Mouse (Mus musculus): ENCODE measurements around the gene Unc5b. TPM values are rescaled to one million over a fixed set of nuclear protein-coding genes. Genes with fewer than 3 reads are reported as not detected.

Unc5b gene
- polyA plus RNA-seq, 1 experiment from 2014 or later: 2.3 TPM

DNA sequence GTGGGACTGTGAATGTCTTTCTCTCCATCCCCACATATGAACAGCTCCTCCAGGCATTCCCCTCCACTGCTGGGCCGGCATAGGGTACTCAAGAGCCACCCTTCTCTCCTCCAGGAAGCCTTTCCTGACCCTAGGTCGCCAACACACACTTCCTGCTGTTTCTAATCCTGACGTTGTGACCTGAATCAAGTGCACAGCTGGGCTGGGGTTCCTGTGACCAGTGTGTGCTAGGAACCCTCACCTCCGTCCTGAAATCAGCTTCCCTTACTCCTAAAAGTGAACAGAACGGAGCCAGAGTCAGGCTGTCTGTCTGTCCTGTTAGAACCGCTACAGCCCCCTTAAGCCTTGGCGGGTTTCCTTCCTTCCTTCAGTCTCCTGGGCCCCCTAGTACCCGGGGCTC is 7.6 kb downstream of the Unc5b start:
- DNase-seq (ENCODE audit: low spot score): no peak
- H3K4me2 ChIP-seq (replicated peaks; ENCODE audit: low read depth, low read length): no peak overlapping the region
- peaks cover 32% of the 10 kb centered on the region for H3K27me3 ChIP-seq (ENCODE audit: control insufficient read depth, insufficient read depth, low read length)
- no peak for ATAC-seq (ENCODE audit: low FRiP score)
- no peak overlapping the region for H3K4me3 ChIP-seq (ENCODE audit: low read depth, low read length)
- no peak overlapping the region for H3K9ac ChIP-seq (ENCODE audit: low read depth, low read length)
- 47% methylated on average over 8 of the region's 8 CpGs for WGBS
- H3K4me1 ChIP-seq (replicated peaks; ENCODE audit: control insufficient read depth, insufficient read depth, low read length): peaks cover 7% of the 10 kb centered on the region
- H3K27ac ChIP-seq (ENCODE audit: low read depth, low read length): no peak overlapping the region
- no peaks in the 10 kb centered on the region for H3K36me3 ChIP-seq (ENCODE audit: control insufficient read depth, insufficient read depth, low read length)
- no peaks in the 10 kb centered on the region for H3K9me3 ChIP-seq (ENCODE audit: control insufficient read depth, low read length)

DNA sequence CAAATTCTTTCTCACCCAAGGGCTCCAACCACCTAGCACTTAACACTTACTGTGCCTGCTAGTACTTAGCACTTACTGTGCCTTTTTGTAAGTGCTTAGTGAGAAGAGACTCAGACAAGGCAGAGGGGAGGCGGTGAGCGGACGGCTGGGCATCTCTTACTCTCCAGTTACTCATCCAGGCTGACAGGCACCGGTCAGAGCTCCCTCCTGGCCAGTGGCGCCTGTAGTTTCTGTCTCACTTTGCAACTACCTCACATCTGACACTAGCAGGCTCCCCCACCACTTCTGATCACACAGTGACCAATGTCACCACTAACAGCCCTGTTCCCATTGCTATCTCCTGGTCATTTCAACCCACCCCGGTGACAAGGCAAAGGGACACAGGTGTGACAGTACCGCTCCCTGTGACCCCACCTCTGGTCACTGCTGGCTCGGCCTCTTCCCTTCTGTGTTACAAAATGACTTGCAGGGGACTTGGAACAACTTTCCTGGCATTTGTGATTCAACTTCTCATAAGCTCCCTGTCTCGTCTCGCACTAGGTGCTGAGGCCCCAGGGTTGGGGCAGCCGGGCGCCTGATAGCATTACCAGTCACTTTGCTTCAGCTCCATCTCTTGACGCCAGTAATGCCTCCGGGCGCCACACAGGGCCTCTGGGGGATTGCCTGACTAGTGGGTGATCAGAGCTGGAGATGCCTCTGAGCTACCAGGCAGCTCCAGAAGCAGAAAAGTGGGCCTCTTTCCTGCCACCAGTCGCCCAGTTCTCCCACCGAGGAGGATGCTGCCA is 8.5 kb downstream of the Unc5b start:
- Histone ChIP-seq H3K4me1 (replicated peaks; ENCODE audit: control insufficient read depth, insufficient read depth, low read length) (peaks cover 7% of the 10 kb centered on the region), H3K4me2 (replicated peaks; ENCODE audit: low read depth, low read length) (no peak overlapping the region), H3K36me3 (ENCODE audit: control insufficient read depth, insufficient read depth, low read length) (no peaks in the 10 kb centered on the region), H3K4me3 (ENCODE audit: low read depth, low read length) (no peak overlapping the region), H3K9ac (ENCODE audit: low read depth, low read length) (no peak overlapping the region), H3K27me3 (ENCODE audit: control insufficient read depth, insufficient read depth, low read length) (peaks cover 23% of the 10 kb centered on the region), H3K9me3 (ENCODE audit: control insufficient read depth, low read length) (no peaks in the 10 kb centered on the region), H3K27ac (ENCODE audit: low read depth, low read length) (no peak overlapping the region)
- ATAC-seq (ENCODE audit: low FRiP score) (no peak), DNase-seq (ENCODE audit: low spot score) (no peak)
- WGBS: 76% methylated on average over 17 of the region's 17 CpGs

DNA sequence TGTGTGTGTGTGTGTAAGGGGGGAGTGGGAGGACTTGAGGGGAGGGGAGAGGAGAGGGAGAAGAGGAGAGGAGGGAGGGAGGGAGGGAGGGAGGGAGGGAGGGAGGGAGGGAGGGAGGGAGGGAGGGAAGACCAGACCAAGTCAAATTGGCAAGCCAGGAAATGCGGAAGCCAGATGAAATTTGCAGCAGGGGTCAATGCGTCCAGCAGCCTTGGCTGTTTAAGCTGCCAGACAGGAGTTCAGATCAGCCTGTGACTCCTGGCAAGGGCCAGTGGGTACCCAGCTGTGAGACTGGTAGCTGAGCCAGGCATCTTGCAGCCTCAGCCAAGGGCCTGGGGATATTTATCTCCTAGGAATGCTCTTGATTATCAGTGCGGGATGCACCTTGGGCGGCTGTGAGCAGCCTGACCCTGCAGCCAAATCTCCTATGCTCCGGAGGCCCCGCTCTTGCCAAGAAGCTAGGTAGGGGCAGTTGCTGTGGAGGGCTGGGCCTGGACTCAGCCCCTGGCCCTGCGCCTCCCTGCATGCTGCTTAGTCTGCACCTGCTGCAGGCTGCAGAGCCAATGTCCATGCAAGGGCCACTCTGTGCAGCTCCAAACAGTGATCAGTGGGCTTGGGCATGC is 9.5 kb downstream of the Unc5b start:
- peaks cover 13% of the 10 kb centered on the region for H3K27me3 ChIP-seq (ENCODE audit: control insufficient read depth, insufficient read depth, low read length)
- H3K27ac ChIP-seq (ENCODE audit: low read depth, low read length): no peak overlapping the region
- ATAC-seq (ENCODE audit: low FRiP score): no peak
- WGBS: 50% methylated on average over 7 of the region's 7 CpGs
- no peak overlapping the region for H3K4me2 ChIP-seq (replicated peaks; ENCODE audit: low read depth, low read length)
- no peaks in the 10 kb centered on the region for H3K9me3 ChIP-seq (ENCODE audit: control insufficient read depth, low read length)
- peaks cover 3% of the 10 kb centered on the region; the same call in 1 of the 2 replicates for H3K4me1 ChIP-seq (replicated peaks; ENCODE audit: control insufficient read depth, insufficient read depth, low read length)
- H3K4me3 ChIP-seq (ENCODE audit: low read depth, low read length): no peak overlapping the region
- no peaks in the 10 kb centered on the region for H3K36me3 ChIP-seq (ENCODE audit: control insufficient read depth, insufficient read depth, low read length)
- H3K9ac ChIP-seq (ENCODE audit: low read depth, low read length): no peak overlapping the region
- no peak for DNase-seq (ENCODE audit: low spot score)

DNA sequence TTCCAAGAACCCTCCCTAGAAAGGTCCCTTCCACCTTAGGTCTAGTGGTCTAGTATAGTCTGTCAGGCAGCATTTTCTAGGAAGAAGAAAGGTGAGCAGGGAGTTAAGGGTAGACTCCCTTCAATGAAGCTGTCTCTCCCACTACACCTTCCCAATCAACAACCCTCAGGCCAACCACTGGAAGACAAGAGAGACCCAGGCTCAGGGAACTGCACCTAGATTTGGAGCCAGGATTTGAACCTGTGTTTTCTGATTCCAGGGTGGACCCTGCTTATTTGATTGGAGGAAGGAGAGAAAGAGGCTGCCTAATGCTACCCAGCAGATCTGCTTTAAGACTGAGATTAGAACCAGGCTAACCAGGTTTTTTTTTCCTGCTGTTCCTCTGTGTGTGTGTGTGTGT is 10.1 kb downstream of the Unc5b start:
- Histone ChIP-seq H3K27ac (ENCODE audit: low read depth, low read length) (no peak overlapping the region), H3K36me3 (ENCODE audit: control insufficient read depth, insufficient read depth, low read length) (no peaks in the 10 kb centered on the region), H3K27me3 (ENCODE audit: control insufficient read depth, insufficient read depth, low read length) (peaks cover 10% of the 10 kb centered on the region), H3K9ac (ENCODE audit: low read depth, low read length) (no peak overlapping the region), H3K4me1 (replicated peaks; ENCODE audit: control insufficient read depth, insufficient read depth, low read length) (0 out of 2 replicates have a peak, but pooled peaks cover 2% of the 10 kb centered on the region), H3K9me3 (ENCODE audit: control insufficient read depth, low read length) (no peaks in the 10 kb centered on the region), H3K4me3 (ENCODE audit: low read depth, low read length) (no peak overlapping the region), H3K4me2 (replicated peaks; ENCODE audit: low read depth, low read length) (no peak overlapping the region)
- ATAC-seq (ENCODE audit: low FRiP score): no peak
- no peak for DNase-seq (ENCODE audit: low spot score)

DNA sequence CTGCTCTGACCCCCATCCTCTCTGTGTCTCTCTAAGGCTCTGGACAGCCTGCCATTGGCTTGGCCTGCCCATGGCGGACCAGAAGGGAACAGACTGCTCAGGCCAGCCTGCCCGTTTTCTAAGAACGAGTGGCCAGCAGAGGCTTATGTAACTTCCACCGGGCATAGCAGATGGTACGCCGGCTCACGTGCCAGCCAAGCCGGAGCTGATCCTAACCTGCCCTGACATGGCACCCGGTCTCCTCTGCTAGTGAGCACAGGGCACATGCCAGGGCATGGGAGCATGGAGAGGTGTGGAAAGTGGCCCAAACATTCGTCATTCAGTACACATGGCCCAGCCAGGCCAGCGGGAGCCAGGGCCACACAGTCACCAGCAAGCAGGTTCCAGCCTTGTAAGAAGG is 10.8 kb downstream of the Unc5b start:
- ATAC-seq (ENCODE audit: low FRiP score) (no peak), DNase-seq (ENCODE audit: low spot score) (no peak)
- Histone ChIP-seq H3K4me2 (replicated peaks; ENCODE audit: low read depth, low read length) (no peak overlapping the region), H3K27me3 (ENCODE audit: control insufficient read depth, insufficient read depth, low read length) (peaks cover 4% of the 10 kb centered on the region), H3K9me3 (ENCODE audit: control insufficient read depth, low read length) (no peaks in the 10 kb centered on the region), H3K4me1 (replicated peaks; ENCODE audit: control insufficient read depth, insufficient read depth, low read length) (peaks cover 7% of the 10 kb centered on the region), H3K36me3 (ENCODE audit: control insufficient read depth, insufficient read depth, low read length) (no peaks in the 10 kb centered on the region), H3K4me3 (ENCODE audit: low read depth, low read length) (no peak overlapping the region), H3K27ac (ENCODE audit: low read depth, low read length) (no peak overlapping the region), H3K9ac (ENCODE audit: low read depth, low read length) (no peak overlapping the region)
- 92% methylated on average over 11 of the region's 11 CpGs for WGBS

DNA sequence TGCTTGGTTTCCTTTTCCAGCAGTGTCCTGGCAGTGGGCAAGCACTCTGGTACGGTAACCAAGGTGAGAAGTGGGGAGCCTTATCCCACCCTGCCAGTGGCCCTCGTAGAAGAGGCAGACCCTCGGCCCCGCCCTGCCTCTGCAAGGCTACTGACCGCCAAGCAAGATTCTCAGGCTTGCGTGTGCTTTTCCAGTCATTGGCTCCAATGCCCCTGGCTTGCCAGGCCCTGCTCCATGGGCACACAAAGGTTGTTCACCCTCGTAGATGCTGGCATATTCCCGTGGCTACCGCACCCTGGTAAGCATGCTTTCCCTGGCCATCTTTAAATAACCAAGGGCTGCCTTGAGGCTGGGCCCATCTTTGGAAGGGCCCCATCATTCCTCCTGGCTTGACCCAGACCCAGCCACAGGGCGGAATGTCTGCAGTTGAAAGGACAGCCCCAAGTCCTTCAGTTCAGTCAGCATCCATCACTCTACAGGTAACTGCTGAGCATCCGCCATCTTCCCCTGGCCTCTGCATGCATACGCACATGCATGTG is 11.7 kb downstream of the Unc5b start:
- Histone ChIP-seq H3K4me2 (replicated peaks; ENCODE audit: low read depth, low read length) (no peak overlapping the region), H3K27me3 (ENCODE audit: control insufficient read depth, insufficient read depth, low read length) (no peaks in the 10 kb centered on the region), H3K9ac (ENCODE audit: low read depth, low read length) (no peak overlapping the region), H3K9me3 (ENCODE audit: control insufficient read depth, low read length) (no peaks in the 10 kb centered on the region), H3K27ac (ENCODE audit: low read depth, low read length) (no peak overlapping the region), H3K36me3 (ENCODE audit: control insufficient read depth, insufficient read depth, low read length) (no peaks in the 10 kb centered on the region), H3K4me1 (replicated peaks; ENCODE audit: control insufficient read depth, insufficient read depth, low read length) (peaks cover 11% of the 10 kb centered on the region), H3K4me3 (ENCODE audit: low read depth, low read length) (no peak overlapping the region)
- 87% methylated on average over 12 of the region's 12 CpGs for WGBS
- DNase-seq (ENCODE audit: low spot score) (no peak), ATAC-seq (ENCODE audit: low FRiP score) (no peak)

DNA sequence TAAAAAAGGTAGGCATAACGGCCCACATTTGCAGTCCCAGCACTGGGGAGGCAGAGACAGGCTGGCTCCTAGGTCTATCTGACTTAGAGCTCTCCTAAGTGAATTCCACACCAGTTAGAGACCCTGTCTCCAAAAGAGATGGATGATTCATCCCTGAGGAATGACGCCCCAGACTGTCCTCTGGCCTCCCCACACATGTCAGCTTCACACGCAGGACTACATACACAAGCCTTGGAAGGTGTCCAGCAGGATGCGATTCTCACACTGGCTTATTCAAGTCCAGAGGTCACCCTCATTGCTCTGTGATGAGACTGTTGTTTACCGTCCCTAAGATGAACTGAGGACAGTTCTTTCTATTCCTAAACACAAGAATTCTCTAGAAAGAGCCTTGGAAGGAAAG is 12.2 kb downstream of the Unc5b start:
- H3K27me3 ChIP-seq (ENCODE audit: control insufficient read depth, insufficient read depth, low read length): no peaks in the 10 kb centered on the region
- H3K9me3 ChIP-seq (ENCODE audit: control insufficient read depth, low read length): no peaks in the 10 kb centered on the region
- H3K4me3 ChIP-seq (ENCODE audit: low read depth, low read length): no peak overlapping the region
- H3K9ac ChIP-seq (ENCODE audit: low read depth, low read length): no peak overlapping the region
- H3K27ac ChIP-seq (ENCODE audit: low read depth, low read length): no peak overlapping the region
- no peak for ATAC-seq (ENCODE audit: low FRiP score)
- H3K36me3 ChIP-seq (ENCODE audit: control insufficient read depth, insufficient read depth, low read length): no peaks in the 10 kb centered on the region
- peaks cover 16% of the 10 kb centered on the region for H3K4me1 ChIP-seq (replicated peaks; ENCODE audit: control insufficient read depth, insufficient read depth, low read length)
- H3K4me2 ChIP-seq (replicated peaks; ENCODE audit: low read depth, low read length): no peak overlapping the region
- 86% methylated on average over 5 of the region's 5 CpGs for WGBS
- no peak for DNase-seq (ENCODE audit: low spot score)

DNA sequence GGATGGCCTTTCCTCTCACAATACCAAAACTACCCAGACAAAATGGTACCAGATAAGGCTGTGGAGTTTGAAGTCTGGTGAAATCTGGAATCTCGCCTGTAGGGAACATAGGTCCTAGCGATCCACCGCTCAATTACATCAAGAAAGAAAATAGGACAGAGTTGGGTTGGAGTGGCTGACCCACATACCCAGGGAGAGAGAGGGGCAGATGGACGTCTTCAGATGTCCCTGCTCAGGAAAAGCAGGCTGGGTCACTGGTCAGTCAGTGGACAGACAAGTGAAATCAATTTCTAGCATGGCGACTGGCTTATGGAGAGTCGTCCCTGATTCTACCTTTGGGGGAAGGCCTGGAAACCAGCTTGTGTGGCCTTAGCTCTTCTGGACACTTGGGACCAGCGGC is 12.7 kb downstream of the Unc5b start:
- Histone ChIP-seq H3K27me3 (ENCODE audit: control insufficient read depth, insufficient read depth, low read length) (peaks cover 2% of the 10 kb centered on the region; the same call in 1 of the 2 replicates), H3K9ac (ENCODE audit: low read depth, low read length) (no peak overlapping the region), H3K27ac (ENCODE audit: low read depth, low read length) (no peak overlapping the region), H3K4me3 (ENCODE audit: low read depth, low read length) (no peak overlapping the region), H3K36me3 (ENCODE audit: control insufficient read depth, insufficient read depth, low read length) (no peaks in the 10 kb centered on the region), H3K4me2 (replicated peaks; ENCODE audit: low read depth, low read length) (no peak overlapping the region), H3K4me1 (replicated peaks; ENCODE audit: control insufficient read depth, insufficient read depth, low read length) (peaks cover 18% of the 10 kb centered on the region), H3K9me3 (ENCODE audit: control insufficient read depth, low read length) (no peaks in the 10 kb centered on the region)
- WGBS: 86% methylated on average over 7 of the region's 7 CpGs
- ATAC-seq (ENCODE audit: low FRiP score) (no peak), DNase-seq (ENCODE audit: low spot score) (no peak)

DNA sequence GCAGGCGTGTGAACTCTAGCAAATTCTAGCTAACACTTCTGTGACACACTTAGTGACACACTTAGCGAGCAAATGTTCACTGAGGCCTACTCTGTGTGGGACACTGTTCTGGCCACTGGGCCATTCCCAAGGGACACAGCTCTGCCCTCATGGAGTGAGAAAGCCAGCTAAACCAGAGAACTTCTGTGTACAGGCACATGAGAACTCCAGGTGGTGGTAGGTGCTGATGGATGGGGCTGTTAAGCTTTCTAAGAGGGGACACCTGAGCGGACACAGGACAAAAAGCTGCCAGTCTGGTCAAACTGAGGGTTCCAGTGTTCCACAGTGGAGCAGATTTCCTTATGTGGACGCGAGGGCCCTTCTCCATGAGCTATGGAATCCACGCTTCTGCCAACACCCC is 13.5 kb downstream of the Unc5b start:
- no peaks in the 10 kb centered on the region for H3K36me3 ChIP-seq (ENCODE audit: control insufficient read depth, insufficient read depth, low read length)
- H3K9ac ChIP-seq (ENCODE audit: low read depth, low read length): no peak overlapping the region
- H3K4me2 ChIP-seq (replicated peaks; ENCODE audit: low read depth, low read length): no peak overlapping the region
- WGBS: 93% methylated on average over 6 of the region's 6 CpGs
- no peak for ATAC-seq (ENCODE audit: low FRiP score)
- peaks cover 18% of the 10 kb centered on the region for H3K4me1 ChIP-seq (replicated peaks; ENCODE audit: control insufficient read depth, insufficient read depth, low read length)
- no peaks in the 10 kb centered on the region for H3K9me3 ChIP-seq (ENCODE audit: control insufficient read depth, low read length)
- no peak for DNase-seq (ENCODE audit: low spot score)
- no peak overlapping the region for H3K4me3 ChIP-seq (ENCODE audit: low read depth, low read length)
- H3K27me3 ChIP-seq (ENCODE audit: control insufficient read depth, insufficient read depth, low read length): peaks cover 10% of the 10 kb centered on the region
- no peak overlapping the region for H3K27ac ChIP-seq (ENCODE audit: low read depth, low read length)

Measured in hindbrain, embryonic 11.5 days (tissue).